Mouse (Mus musculus) mouse embryonic stem cell (cell line): Measurements from ENCODE around the gene Tshz2.
"Not testable (repeated sequence)": the region's sequence is repeated elsewhere in the genome, so short reads cannot be mapped to it uniquely, and the experiment has no call there.

Experiments used
- in situ Hi-C, 2 experiments: fragments of 300-500 bp; cut with MboI; formaldehyde crosslinking; loops; 1 replicate in 1 of 2; 3 replicates in 1 of 2; pipeline ENCODE4 v1.14.3; 2019 to 2020; ENCODE audit warnings: low sequenced_read_pairs in 2 of 2, low pct_unique_long_range_greater_than_20kb in 1 of 2, mixed read lengths in 1 of 2; ENCODE audit not compliant: unreplicated experiment in 1 of 2

The Tshz2 gene

DNA sequence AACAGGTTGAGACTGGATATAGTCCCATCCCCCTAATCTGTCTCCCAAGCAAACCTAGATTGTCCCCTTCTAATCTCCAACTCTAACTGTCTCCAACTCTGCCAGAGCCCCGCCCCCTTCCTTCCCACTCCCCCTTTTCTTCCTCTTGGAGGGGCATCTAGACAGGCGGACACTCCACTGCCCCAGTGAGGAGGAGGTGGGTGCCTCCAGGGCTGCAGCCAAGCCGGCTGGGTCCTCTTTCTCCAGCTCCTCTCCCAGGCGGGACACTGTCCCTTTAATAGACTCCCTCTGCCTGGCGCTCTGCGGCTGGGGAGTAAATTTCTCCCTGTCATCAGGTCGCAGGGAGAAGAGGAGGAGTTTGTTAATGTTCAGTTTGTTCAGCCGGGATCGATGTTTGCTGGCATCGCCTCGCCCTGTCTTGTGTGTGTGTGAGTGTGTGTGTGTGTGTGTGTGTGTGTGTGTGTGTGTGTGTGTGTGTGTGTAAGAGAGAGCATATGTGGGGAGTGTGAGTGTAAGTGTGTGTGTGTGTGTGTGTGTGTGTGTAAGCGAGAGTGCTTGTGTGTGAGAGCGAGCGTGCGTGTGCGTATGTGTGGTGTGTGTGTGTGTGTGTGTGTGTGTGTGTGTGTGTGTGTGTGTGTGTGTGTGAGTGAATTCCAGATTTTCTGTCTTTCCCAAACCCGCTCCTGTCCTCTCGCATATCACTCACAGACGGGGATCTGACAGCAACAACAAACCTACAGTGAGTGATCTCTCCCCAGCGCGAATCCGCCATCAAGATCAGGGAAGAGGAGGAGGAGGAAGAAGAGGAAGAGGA lies at the start of gene Tshz2:
Tshz2 (plus strand) TSS at position 676 of the 814 bp plus-strand sequence.
- in situ Hi-C loops = no loop called here

DNA sequence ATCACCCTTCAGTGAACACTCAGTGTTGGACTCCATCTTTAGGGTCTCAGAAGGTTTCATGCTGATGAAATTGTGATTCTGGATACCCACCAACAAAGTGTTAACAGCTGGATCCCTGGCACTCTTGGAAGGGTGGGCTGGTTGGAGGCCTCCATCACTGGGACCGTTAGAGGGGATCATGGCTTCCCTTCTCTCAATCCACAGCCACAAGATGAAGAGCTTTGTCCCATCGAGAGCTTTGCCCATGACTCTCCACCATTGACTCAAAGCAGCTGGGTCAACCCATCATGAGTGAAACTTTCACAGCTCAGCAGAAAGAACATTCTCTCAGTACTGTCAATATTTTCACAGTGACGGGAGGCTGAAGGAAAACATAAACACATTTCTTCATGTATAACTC lies 49.3 kb upstream of the Tshz2 start:
- in situ Hi-C loops = no loop called here

DNA sequence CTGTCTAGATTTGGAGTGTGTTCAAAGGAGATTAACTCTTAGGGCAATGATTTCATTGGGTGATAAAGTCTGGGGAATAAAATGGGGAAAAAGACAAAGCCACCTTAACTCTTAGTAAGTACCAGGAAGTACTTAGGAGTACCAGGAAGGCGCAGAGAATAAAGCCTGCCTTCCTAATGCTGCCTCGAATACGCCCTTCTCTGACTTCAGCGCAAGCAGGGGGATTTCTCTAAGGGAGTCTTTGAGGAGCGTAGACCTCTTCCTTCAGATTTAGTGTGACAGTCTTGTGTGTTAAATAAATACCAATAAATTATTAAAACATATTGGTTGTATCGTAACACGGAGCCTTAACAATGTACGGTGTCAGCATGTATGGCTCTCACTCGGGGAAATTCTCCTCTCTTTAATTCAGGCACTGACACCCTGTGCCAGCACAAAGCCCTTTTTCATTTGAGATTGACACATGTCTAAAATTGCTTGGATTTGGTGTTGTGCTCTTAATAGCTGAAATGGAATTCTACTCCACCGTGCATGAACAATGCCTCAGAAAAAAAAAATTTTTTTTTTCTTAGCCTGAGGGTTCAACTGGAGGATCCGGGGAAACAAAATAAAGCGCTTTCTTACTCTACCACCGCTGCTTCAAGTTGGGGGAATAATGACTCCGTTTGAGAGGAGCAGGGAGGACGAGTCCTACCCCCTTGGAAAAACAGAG lies 47.9 kb upstream of the Tshz2 start:
- in situ Hi-C loops = no loop called here

DNA sequence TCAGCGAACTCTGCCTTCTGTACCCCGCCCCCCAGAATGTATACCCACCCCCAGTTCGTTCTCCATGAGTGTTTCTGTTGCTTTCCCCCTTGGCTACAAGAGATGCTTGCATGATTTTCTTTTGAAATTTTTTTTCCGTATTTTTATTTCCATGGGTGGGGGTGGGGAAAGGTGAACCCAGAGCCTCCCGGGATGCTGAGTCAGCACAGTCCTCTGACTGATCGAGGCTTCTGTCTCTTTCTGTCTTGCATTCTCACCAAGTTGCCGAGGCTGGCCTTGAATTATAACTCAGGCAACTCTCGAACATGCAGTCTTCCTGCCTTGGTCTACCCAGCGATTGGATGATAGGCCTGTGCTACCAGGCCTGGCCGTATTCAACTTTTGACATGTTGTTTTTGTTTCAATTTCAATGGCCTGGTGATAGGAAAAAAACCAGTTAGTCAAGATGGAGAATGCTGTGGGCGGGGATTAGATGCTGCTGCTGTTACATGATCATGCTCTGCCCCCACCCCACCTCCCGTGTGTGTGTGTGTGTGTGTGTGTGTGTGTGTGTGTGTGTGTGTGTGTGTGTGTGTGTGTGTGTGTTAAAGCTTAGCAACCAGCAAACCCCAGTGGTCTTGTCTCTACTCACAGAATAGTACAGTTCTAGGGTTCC lies 47.1 kb upstream of the Tshz2 start:
- in situ Hi-C loops = no loop called here

DNA sequence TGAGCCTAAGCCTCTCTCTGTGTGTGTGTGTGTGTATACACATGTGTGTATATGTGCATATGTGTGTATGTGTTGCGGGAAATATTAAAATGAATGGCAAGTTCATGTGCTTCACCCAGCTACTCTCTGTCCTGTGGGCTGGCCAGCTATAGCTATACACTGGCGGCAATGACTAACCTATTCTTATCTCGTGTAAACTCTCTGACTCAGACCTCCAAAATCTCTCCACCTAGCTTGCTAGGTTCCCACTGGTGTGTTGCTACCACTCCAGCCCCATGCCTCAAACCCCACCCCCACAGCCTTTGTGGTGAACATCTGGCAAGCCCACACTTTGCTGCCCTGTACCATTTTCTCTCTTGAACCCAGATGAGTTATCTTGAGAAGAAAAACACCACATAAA lies 46.1 kb upstream of the Tshz2 start:
- in situ Hi-C loops = no loop called here

DNA sequence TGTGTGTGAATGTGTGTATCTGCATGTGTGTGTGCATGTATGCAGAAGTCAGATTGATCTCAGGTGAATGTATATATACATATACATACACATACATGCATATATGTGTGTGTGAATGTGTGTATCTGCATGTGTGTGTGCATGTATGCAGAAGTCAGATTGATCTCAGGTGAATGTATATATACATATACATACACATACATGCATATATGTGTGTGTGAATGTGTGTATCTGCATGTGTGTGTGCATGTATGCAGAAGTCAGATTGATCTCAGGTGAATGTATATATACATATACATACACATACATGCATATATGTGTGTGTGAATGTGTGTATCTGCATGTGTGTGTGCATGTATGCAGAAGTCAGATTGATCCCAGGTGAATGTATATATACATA lies 45.2 kb upstream of the Tshz2 start, which contains the start of gene Gm11011:
Gm11011 (minus strand) TSS at position 101 of the 400 bp plus-strand sequence.
- in situ Hi-C loops = not testable (repeated sequence)

DNA sequence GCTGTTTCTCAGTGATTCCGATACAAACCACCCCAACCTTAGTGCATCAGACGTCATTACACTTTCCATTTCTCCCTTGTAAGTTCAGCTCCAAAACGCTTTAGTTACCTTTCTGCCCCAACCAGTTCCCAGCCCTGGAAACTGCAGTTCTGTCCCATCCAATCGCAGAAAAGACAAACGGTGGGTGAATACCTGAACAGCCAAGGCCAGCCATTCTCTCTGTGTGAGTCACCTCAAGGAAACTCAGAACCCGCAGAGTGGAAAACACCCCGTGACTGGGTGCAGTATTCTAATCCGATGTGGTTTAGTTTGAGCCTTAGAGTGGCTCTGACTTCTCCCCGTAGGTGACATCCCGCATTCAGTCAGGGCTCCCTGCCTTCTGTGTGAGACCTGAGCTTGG lies 43.1 kb upstream of the Tshz2 start:
- in situ Hi-C loops = no loop called here

DNA sequence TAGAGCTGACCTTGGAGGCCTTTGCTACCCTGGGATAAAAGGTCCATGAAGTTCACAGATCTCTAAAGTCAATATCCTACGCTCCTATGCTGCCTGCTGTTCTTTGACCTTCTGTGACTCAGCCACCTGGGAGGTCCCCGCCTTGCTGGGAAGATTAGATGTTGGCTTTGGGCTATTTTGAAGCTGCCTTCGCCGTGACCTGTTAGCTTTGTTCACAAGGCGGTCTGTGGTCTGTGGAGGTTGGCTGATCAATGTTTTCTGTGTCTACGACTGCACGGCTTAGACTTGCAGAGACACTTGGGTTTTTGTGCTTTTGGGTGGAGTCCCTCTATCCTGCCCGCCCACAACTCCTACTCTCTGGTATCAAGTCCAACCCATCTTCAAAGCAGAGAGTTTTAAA lies 42.4 kb upstream of the Tshz2 start:
- in situ Hi-C loops = no loop called here

DNA sequence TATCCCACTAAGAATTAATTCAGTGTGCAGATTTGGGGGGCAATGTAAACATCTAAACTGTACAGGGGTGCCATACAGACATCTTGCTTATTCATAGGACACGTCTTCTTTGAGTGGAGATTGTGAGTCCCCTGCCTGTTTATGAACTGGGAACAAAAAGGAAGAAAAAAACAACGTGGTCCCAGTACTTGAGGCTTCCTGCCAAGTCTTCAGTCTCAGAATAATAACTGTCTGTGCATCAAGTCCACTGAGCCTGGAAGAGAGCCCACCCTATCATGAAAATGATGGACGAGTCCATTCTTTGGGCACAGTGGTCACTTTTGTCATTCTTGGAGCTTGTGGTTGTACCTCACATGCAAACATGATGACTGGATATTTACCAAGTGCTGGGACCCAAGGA lies 39.1 kb upstream of the Tshz2 start:
- in situ Hi-C loops = no loop called here

DNA sequence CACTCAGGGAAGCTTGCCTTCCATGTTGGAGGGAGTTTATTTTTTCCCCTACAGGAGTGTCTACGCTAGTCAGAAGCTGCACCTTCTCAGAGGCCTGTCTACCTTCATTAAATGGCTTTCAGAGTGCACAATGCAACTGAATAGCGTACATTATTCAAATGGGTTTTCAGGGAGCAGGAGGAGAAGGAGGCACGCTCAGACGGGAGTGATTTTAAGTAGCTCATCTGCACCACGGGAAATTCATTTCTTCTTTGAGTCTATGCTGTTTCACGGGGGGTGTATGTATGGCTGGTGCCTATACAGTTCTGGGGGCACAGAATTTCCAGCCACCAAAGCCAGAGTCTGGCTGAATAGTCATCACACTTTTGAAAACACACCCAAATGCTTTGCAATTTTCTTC lies 35.5 kb upstream of the Tshz2 start:
- in situ Hi-C loops = no loop called here

DNA sequence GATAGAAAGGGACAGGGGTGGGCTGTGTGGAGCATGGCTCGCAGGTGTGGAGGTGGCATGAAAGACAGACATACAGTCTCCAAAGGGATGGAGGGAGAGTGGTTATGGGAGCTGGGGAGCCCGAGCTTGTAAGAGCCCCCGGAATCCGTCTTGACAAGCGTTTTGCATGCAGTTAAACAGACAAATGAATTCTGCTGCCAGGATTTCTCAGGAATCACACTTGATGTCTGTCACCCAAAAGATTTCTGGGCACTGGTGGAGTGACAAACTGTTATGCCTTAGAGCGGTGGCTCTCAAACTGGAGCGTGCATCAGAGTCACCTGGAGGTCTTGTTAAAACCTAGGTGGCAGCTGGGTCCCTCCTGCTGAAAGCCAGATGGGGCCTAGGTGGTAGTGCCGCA lies 34.8 kb upstream of the Tshz2 start:
- in situ Hi-C loops = no loop called here

DNA sequence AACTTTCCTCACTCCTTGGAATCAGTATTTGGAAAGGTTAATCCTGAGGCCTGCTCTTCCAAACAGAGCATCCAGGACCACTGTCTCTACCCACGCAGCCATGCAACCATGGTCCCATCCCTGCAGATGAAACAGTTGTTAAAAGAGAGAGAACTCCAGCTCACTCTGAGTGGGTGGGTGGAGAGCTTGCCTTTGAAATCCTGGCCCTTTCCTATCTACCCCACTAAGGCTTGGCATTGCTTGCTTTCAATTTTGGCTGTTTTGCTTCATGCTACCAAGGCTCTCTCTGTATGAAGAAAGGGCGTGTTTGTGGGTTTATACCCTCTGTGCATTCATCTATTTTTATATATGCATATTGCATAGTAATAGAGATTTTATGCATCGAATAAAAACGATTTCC lies 33.2 kb upstream of the Tshz2 start:
- in situ Hi-C loops = no loop called here

DNA sequence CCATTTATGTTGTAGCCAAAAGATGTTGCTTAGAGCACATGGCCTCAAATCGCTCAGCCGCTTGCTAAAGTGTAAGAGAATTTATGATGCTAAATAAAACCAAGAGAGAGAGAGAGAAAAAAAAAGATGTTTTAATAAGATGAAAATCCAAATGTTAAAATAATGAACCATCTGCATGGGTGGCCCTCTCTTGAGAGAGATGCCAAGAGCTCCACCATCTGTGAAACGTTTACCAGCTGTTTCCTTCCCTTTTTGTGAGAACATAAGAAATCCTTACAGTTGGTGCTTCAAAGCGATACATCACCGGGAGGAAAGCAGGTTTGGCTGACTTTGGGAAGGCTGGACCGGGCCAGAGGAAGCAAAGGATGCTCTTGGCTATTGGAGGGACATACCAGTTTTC lies 32.6 kb upstream of the Tshz2 start:
- in situ Hi-C loops = no loop called here

DNA sequence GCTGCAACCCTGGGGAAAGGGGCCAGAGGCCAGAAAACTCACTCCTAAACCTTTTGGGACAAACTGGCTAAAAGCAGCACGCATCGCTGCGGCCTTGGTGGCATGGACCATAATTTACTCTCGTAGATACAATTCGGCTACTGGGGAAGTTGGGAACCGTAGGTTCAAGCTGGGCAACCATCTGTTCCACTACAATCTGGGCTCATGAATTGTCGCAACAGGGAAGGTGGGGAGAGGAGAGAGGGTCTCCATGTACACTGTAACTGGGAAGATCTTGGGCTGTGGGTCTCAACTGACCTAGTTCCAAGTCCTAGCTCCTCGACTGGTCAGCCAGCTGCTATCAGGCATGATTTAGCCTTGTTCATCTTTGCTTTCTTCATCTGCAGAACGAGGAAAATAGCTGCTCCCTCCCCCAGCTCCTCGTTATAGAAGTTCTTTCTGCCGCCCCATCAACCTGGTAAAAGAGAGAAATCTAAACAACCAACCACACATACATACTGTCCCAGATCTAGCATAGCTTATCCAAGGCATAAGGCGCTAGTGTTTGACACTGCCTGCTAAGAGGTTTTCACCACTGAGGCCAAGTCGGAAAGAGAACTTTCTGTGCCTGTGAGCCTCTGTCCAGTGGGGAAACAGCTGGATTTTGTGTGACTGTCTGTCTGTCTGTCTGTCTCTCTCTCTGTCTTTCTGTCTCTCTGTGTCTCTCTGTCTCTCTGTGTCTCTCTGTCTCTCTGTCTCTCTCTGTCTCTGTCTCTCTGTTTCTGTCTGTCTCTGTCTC lies 25.7 kb upstream of the Tshz2 start:
- in situ Hi-C loops = no loop called here

DNA sequence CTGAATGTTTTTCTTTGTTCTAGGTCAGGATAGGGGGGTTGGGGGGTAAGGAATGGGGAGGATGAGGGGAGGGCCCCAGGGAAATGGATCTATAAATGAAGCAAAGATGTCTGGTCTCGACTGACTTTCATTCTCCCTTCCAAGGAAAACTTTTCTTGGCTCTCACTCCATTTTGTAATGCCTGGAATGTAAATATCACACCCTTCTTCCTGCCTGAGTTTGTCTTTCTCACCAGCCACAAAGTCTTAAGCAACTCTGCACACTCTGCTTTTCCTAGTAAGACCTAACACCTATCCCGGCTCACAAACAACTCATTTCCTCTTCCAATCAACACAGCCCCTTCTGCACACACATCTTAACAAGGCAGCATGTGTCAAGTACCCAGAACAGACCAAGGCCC lies 25.0 kb upstream of the Tshz2 start:
- in situ Hi-C loops = no loop called here

DNA sequence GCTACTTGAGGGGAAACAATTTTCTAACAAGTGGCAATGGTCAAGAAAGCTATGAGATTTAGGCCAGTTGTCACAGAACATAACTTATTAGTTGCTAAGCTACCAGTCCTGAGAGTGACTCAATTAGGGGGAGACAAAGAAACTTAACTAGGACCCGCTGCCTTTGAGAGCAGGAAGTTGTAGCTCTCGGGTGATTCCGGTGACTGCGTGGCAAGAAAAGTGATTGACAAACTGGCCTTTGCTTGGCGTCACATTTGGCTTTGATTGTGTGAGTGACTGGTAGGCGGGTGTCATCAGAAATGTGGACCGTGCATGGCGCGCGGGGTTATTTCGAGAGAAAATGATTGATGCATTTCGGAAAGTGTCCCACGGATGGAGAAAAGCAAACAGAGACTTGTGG lies 22.9 kb upstream of the Tshz2 start:
- in situ Hi-C loops = no loop called here

DNA sequence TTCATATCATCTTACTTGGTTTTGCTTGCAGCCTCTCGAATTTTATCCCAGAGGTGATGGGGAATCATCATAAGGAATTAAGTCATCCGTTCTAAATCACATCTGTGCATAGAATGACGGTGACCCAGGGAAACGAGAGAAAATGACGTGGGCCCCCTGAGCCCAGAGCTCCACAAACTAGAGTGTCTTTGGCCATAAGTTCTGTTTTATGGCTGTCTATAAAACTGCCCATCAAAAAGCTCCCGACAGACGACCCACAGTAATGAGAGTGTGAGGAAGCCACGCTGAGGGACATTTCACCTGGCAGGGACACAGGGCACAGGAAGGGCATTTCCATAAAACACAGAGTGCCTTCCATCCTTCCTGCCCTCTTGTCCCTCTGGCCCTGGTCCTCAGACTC lies 21.9 kb upstream of the Tshz2 start:
- in situ Hi-C loops = no loop called here

DNA sequence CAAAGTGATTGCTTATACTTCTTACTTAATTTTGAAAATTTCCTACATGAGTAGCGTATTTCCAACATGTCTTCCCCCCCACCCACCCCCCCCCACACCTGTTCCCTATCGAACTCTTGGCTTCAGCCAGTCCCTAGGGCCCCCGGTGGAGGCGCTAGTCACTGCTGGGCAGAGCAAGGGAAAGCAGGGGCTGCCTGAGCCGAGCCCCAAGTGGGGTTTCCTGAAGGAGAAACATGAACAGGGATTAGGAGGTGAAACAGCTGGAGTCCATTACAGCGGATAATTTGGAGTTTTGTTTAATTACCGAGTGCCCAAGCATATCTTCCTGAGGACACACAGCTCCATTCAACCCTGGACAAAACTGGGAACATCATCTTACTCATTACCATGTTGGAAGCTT lies 21.3 kb upstream of the Tshz2 start:
- in situ Hi-C loops = no loop called here

DNA sequence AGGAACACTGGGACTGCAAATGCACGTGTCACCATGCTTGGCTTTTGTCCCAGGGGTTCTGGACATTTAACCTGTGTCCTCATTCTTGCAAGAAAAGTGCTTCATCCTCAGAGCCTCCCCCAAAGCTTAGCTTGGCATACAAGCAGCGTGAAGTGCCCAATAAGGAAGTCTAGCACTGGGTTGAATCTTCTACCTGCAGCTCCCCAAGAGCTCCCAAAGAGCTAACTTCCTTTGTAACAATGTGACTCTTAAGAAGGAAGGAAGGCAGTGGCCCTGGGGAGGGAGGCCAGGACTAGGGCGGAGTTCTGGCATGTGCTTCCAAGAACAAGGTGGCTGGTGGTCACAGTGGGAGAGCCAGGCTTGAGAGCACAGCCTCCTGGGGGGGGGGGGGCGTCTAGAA lies 18.1 kb upstream of the Tshz2 start:
- in situ Hi-C loops = no loop called here
